Mouse (Mus musculus) forebrain, embryonic 10.5 days (tissue): ENCODE measurements around the gene Ap1m1. TPM values are rescaled to one million over a fixed set of nuclear protein-coding genes. Genes with fewer than 3 reads are reported as not detected.

Experiments
- DNase-seq: peaks from one replicate; pipeline ENCODE4 v3.0.0-alpha.2; 2017; ENCODE audit warnings: low spot score; ENCODE audit errors: extremely low spot score
- H3K27ac ChIP-seq: fragments of 300-500 bp; sonication (generic); 2 replicates; pipeline ENCODE4 v1.5.1; 2016; ENCODE audit warnings: mild to moderate bottlenecking
- H3K27me3 ChIP-seq: fragments of 300-500 bp; sonication (generic); 2 replicates; pipeline ENCODE4 v1.6.1; 2016; ENCODE audit warnings: mild to moderate bottlenecking; ENCODE audit not compliant: poor library complexity, severe bottlenecking
- H3K36me3 ChIP-seq: fragments of 300-500 bp; sonication (generic); replicated peaks from 2 replicates; pipeline ENCODE4 v1.6.1; 2016; ENCODE audit warnings: mild to moderate bottlenecking, moderate library complexity
- H3K4me1 ChIP-seq: fragments of 300-500 bp; sonication (generic); 2 replicates; pipeline ENCODE4 v1.6.1; 2016
- H3K4me3 ChIP-seq: fragments of 300-500 bp; sonication (generic); 2 replicates; pipeline ENCODE4 v1.5.1; 2016; ENCODE audit warnings: mild to moderate bottlenecking, moderate library complexity
- H3K9me3 ChIP-seq: fragments of 300-500 bp; sonication (generic); 2 replicates; pipeline ENCODE4 v1.6.1; 2016; ENCODE audit warnings: mild to moderate bottlenecking, moderate library complexity
- WGBS: fragments of 180-500 bp; shearing (Covaris S2); methylation state at CpG from one replicate; pipeline ENCODE4 v1.1.7; 2016; 5-methylcytosine and 5-hydroxymethylcytosine counted together
- polyA plus RNA-seq: library from polyadenylated mRNA; unstranded; fragments of >200 nt; fragmentation: Nextera tagmentation; extraction: Ambion mirVana; gene quantifications from 2 replicates; pipeline ENCODE4 v1.2.1, GENCODE M21; 2016

Gene Ap1m1
- polyA plus RNA-seq, 1 experiment from 2014 or later, result 183 TPM

GRCm38 (mm10) chr8:72302986-72303612 is 63.3 kb downstream of the Ap1m1 start:
- Histone ChIP-seq H3K4me1 (no peaks in the 10 kb centered on the region), H3K27ac (no peak overlapping the region), H3K36me3 (no peaks in the 10 kb centered on the region), H3K27me3 (no peaks in the 10 kb centered on the region), H3K9me3 (no peaks in the 10 kb centered on the region), H3K4me3 (no peak overlapping the region)
- DNase-seq, result no peak
- 84% methylated on average over 8 of the region's 8 CpGs for WGBS

- Histone ChIP-seq H3K4me1 (no peaks in the 10 kb centered on the region), H3K4me3 (no peak overlapping the region), H3K27ac (no peak overlapping the region), H3K36me3 (no peaks in the 10 kb centered on the region), H3K27me3 (no peaks in the 10 kb centered on the region), H3K9me3 (no peaks in the 10 kb centered on the region)
- no peak for DNase-seq
- WGBS, result 76% methylated on average over 8 of the region's 8 CpGs
Observed at GRCm38 (mm10) chr8:72303633-72304032, 63.8 kb downstream of the Ap1m1 start.

DNA sequence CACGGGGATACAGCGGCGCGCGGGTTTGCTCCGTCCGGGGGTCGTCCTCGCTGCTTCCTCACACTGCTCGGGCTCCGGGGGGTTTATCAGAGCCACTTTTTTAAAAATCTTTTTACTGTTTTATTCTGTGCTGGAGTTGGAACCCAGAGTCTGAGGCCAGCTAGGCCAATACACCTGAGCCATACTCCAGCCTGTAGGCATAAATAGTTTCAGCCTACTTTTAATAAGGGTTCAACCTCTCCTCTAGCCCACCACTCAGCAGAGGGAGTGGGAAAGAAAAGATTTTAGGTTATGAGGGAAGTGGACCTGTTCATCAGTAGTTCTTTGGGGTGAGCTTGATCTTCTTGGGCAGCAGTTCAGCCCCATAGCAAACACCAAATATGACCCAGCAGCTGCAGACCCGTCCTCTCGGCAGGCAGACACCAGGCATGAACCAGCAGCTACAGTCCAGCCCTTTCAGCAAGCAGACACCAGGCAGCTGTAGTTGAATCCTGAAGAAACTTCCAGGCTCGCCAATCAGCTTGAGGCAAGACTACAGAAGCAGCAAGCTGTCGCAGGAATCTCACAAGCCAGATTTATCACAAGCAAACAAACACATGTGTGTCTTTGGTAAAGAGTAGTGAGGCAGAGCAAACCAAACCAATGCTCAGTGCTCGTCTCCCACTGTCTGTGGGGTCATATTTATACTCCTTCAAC is 65.5 kb downstream of the Ap1m1 start, which contains the start of gene Gm10282:
TSS of gene Gm10282 (minus strand) at position 51 of the 696 bp plus-strand sequence.
- Histone ChIP-seq H3K27ac (no peak within 1 kb of the TSS), H3K4me3 (no peak within 1 kb of the TSS), H3K27me3 (no peaks in the 10 kb centered on the region), H3K4me1 (no peaks in the 10 kb centered on the region), H3K36me3 (no peaks in the 10 kb centered on the region), H3K9me3 (no peaks in the 10 kb centered on the region)
- 77% methylated on average over 16 of the region's 16 CpGs for WGBS
- no peak for DNase-seq

- H3K27ac ChIP-seq, result no peak overlapping the region
- H3K36me3 ChIP-seq, result no peaks in the 10 kb centered on the region
- no peaks in the 10 kb centered on the region for H3K9me3 ChIP-seq
- DNase-seq, result no peak
- 89% methylated on average over 5 of the region's 5 CpGs for WGBS
- no peaks in the 10 kb centered on the region for H3K4me1 ChIP-seq
- no peak overlapping the region for H3K4me3 ChIP-seq
- no peaks in the 10 kb centered on the region for H3K27me3 ChIP-seq
Observed at GRCm38 (mm10) chr8:72306913-72307312, 67.1 kb downstream of the Ap1m1 start.

Other genes with a start within 250 kb of the Ap1m1 start
- gene Cyp4f18, start 230.4 kb upstream of the Ap1m1 start, polyA plus RNA-seq, result 0.32 and 0.45 TPM in 2 replicates
- not detected in 2 replicates for gene Olfr372, start 198.8 kb upstream of the Ap1m1 start, polyA plus RNA-seq
- gene Olfr373, start 156.8 kb upstream of the Ap1m1 start, polyA plus RNA-seq, result 0.06 TPM in 1 of 2 replicates, not detected in the other
- not detected in 2 replicates for gene Olfr374, start 133.0 kb upstream of the Ap1m1 start, polyA plus RNA-seq
- gene Tpm4, start 105.0 kb upstream of the Ap1m1 start, polyA plus RNA-seq, result 634 and 649 TPM in 2 replicates
- gene Rab8a, start 78.8 kb upstream of the Ap1m1 start, polyA plus RNA-seq, result 138 and 144 TPM in 2 replicates
- 0.07 TPM in 1 of 2 replicates, not detected in the other for gene Hsh2d, start 50.4 kb upstream of the Ap1m1 start, polyA plus RNA-seq
- not detected in 2 replicates for gene Cib3, start 27.2 kb upstream of the Ap1m1 start, polyA plus RNA-seq
- not detected in 2 replicates for gene Gm11034, start 26.4 kb upstream of the Ap1m1 start, polyA plus RNA-seq
- 77.6 and 80.0 TPM in 2 replicates for gene Fam32a, start 20.3 kb upstream of the Ap1m1 start, polyA plus RNA-seq
- gene Gm10282, start 65.2 kb downstream of the Ap1m1 start, polyA plus RNA-seq, result 36.7 and 41.7 TPM in 2 replicates
- 2.6 and 3.0 TPM in 2 replicates for gene Klf2, start 79.0 kb downstream of the Ap1m1 start, polyA plus RNA-seq
- gene Eps15l1, start 181.4 kb downstream of the Ap1m1 start, polyA plus RNA-seq, result 72.9 and 74.3 TPM in 2 replicates
- gene Calr3, start 203.9 kb downstream of the Ap1m1 start, polyA plus RNA-seq, result 1.1 and 1.5 TPM in 2 replicates
- gene 1700030K09Rik, start 203.9 kb downstream of the Ap1m1 start, polyA plus RNA-seq, result 13.6 and 14.3 TPM in 2 replicates
- 108 and 114 TPM in 2 replicates for gene Cherp, start 235.2 kb downstream of the Ap1m1 start, polyA plus RNA-seq